Mouse (Mus musculus): ENCODE measurements at regions not wholly inside any gene's neighbourhood (a gene's known extent, or its start where the extent isn't known, plus 50 kb on each side); places are given as distances from the start of the nearest gene placed in this dataset.

DNA sequence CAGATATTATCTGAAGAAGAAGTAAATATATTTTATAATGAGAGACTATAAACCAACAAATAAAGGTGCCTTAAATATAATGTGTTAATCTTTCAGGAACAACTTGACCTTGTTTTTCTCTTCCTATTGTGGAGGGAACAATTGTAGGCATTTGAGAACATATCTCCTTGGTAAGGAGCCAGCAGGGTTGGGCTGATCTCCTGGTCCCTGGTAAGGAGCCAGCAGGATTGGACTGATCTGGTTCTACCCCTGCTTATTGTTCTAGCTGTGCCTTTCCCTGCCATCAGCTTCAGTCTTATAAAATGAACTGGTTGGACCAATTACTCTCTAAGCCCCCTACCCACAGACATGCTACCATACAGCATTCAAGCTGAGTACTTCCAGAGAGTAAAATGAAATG, 187.7 kb upstream of the Gria1 start:
- no peak for ATAC-seq (ENCODE audit: insufficient read depth, low FRiP score, low TSS enrichment)
- Histone ChIP-seq H3K27me3 (ENCODE audit: control insufficient read depth, insufficient read depth, low read length) (no peaks in the 10 kb centered on the region), H3K27ac (ENCODE audit: low read depth, low read length) (no peak overlapping the region), H3K4me2 (ENCODE audit: low read depth) (no peak overlapping the region), H3K4me3 (ENCODE audit: low read depth, low read length) (no peak overlapping the region), H3K9me3 (ENCODE audit: control insufficient read depth, low read length) (no peaks in the 10 kb centered on the region), H3K9ac (ENCODE audit: low read length) (no peak overlapping the region), H3K36me3 (ENCODE audit: control insufficient read depth, insufficient read depth, low read length) (no peaks in the 10 kb centered on the region), H3K4me1 (ENCODE audit: control insufficient read depth, insufficient read depth, low read length) (no peaks in the 10 kb centered on the region)
- DNase-seq (ENCODE audit: low spot score) = no peak

DNA sequence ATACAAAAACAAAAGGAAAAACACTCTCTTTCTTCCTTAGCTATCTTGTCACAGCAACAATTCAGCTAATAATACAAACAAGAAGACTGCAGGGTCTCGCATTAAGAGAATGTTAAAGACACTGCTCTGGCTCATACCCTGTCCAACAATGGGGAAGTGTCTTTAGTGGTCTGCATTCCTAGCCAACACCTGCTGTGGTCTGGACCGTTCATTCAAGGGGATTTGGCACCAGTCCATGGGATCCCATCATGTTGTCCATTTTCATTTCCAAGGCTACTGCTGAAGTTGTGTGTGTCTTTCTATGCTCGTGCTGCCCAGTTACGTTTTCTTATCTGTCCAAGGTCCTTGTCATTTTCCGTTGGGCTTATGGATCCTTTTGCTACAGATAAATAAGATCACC, 183.7 kb upstream of the Gria1 start:
- ATAC-seq (ENCODE audit: insufficient read depth, low FRiP score, low TSS enrichment) = no peak
- Histone ChIP-seq H3K4me3 (ENCODE audit: low read depth, low read length) (no peak overlapping the region), H3K9ac (ENCODE audit: low read length) (no peak overlapping the region), H3K4me2 (ENCODE audit: low read depth) (no peak overlapping the region), H3K36me3 (ENCODE audit: control insufficient read depth, insufficient read depth, low read length) (no peaks in the 10 kb centered on the region), H3K27ac (ENCODE audit: low read depth, low read length) (no peak overlapping the region), H3K4me1 (ENCODE audit: control insufficient read depth, insufficient read depth, low read length) (no peaks in the 10 kb centered on the region), H3K27me3 (ENCODE audit: control insufficient read depth, insufficient read depth, low read length) (no peaks in the 10 kb centered on the region), H3K9me3 (ENCODE audit: control insufficient read depth, low read length) (no peaks in the 10 kb centered on the region)
- WGBS = 87% methylated on average over 5 of the region's 5 CpGs
- no peak for DNase-seq (ENCODE audit: low spot score)

DNA sequence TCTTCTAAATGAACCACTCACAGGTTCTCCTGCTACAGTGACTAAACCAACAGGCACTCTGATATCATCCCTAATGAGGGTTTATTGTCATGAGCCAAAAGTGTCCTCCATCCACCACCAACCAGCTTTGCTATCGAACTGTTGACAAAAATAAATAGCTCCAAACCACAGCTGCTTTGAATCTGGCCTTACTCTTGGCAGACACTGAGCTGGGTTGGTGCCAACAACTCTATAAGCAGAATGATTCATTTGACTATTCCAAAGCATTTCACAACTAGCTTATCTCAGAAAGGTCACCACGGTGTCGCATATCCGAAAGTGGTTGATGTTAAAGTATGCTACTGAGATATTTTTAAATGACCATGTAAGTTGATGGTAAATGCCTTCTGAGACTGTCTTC, 148.5 kb upstream of the Gria1 start:
- Histone ChIP-seq H3K4me3 (ENCODE audit: low read depth, low read length) (no peak overlapping the region), H3K36me3 (ENCODE audit: control insufficient read depth, insufficient read depth, low read length) (no peaks in the 10 kb centered on the region), H3K4me2 (ENCODE audit: low read depth) (no peak overlapping the region), H3K27me3 (ENCODE audit: control insufficient read depth, insufficient read depth, low read length) (no peaks in the 10 kb centered on the region), H3K9me3 (ENCODE audit: control insufficient read depth, low read length) (no peaks in the 10 kb centered on the region), H3K9ac (ENCODE audit: low read length) (no peak overlapping the region), H3K4me1 (ENCODE audit: control insufficient read depth, insufficient read depth, low read length) (no peaks in the 10 kb centered on the region), H3K27ac (ENCODE audit: low read depth, low read length) (no peak overlapping the region)
- WGBS = 90% methylated on average over 4 of the region's 4 CpGs
- DNase-seq (ENCODE audit: low spot score) (no peak), ATAC-seq (ENCODE audit: insufficient read depth, low FRiP score, low TSS enrichment) (no peak)

DNA sequence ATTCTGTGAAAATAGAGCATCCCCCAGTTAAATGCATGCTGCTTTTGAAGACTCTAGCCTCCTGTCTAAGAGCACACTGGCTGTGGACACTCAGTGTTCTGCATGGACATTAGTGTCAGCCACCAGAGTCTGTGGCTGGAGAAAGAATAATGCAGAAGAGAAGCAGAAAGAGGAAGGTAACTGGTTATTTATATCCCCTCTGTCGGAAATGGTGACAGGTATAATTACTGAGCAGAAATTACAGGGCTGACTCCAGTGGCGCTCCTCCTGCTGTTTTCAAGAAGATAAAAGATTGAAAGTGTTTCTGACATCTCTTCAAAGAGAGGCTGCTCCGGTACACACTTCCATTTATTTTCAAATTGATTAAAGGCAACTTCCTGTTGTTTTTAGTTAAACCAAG, 139.5 kb upstream of the Gria1 start:
- H3K4me3 ChIP-seq (ENCODE audit: low read depth, low read length) = no peak overlapping the region
- no peaks in the 10 kb centered on the region for H3K4me1 ChIP-seq (ENCODE audit: control insufficient read depth, insufficient read depth, low read length)
- H3K27ac ChIP-seq (ENCODE audit: low read depth, low read length) = no peak overlapping the region
- H3K36me3 ChIP-seq (ENCODE audit: control insufficient read depth, insufficient read depth, low read length) = no peaks in the 10 kb centered on the region
- ATAC-seq (ENCODE audit: insufficient read depth, low FRiP score, low TSS enrichment) = no peak
- 45% methylated on average over 3 of the region's 3 CpGs for WGBS
- no peak overlapping the region for H3K9ac ChIP-seq (ENCODE audit: low read length)
- H3K4me2 ChIP-seq (ENCODE audit: low read depth) = no peak overlapping the region
- no peaks in the 10 kb centered on the region for H3K9me3 ChIP-seq (ENCODE audit: control insufficient read depth, low read length)
- H3K27me3 ChIP-seq (ENCODE audit: control insufficient read depth, insufficient read depth, low read length) = no peaks in the 10 kb centered on the region
- DNase-seq (ENCODE audit: low spot score) = no peak

DNA sequence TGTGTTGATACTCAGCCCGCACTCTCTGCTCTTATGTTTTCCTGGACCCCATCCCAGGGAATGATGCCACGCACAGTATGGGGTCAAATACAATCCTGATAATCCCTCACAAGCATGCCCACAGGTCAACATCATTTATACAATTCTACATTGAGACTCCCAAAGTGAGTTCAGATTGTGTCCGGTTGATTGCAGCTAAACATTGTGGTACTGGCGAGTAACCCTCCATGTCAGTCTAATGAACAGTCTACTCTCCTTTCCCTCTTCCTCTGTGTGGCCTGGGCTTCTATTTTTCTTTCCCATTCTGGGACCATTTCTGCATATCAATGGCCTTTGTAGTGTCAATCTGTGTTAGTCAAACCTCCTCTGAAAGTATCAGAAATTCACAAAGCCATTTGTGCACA, 112.6 kb upstream of the Gria1 start:
- Histone ChIP-seq H3K27ac (ENCODE audit: low read depth, low read length) (no peak overlapping the region), H3K36me3 (ENCODE audit: control insufficient read depth, insufficient read depth, low read length) (no peaks in the 10 kb centered on the region), H3K27me3 (ENCODE audit: control insufficient read depth, insufficient read depth, low read length) (no peaks in the 10 kb centered on the region), H3K4me2 (ENCODE audit: low read depth) (no peak overlapping the region), H3K4me3 (ENCODE audit: low read depth, low read length) (no peak overlapping the region), H3K9me3 (ENCODE audit: control insufficient read depth, low read length) (no peaks in the 10 kb centered on the region), H3K4me1 (ENCODE audit: control insufficient read depth, insufficient read depth, low read length) (no peaks in the 10 kb centered on the region), H3K9ac (ENCODE audit: low read length) (no peak overlapping the region)
- DNase-seq (ENCODE audit: low spot score) = no peak
- no peak for ATAC-seq (ENCODE audit: insufficient read depth, low FRiP score, low TSS enrichment)
- 61% methylated on average over 4 of the region's 4 CpGs for WGBS

DNA sequence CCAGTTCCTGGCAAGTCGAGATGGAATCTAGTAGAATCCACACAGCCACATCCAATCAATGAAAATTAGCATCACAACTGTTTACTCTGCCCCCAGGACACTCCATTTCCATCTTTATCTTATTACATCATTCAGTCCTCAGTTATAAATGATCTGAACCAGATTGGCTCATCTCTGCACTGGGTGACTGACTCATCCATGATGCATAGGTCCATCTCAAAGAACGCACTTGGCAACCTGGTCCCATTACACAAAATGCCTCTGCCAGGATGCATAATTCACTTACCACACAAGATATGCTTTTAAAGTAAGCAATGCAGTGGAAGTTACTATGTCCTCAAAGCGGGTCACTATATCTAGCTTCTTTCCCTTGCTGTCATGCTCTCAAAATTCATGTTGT, 110.0 kb upstream of the Gria1 start:
- no peak overlapping the region for H3K9ac ChIP-seq (ENCODE audit: low read length)
- DNase-seq (ENCODE audit: low spot score) (no peak), ATAC-seq (ENCODE audit: insufficient read depth, low FRiP score, low TSS enrichment) (no peak)
- H3K27me3 ChIP-seq (ENCODE audit: control insufficient read depth, insufficient read depth, low read length) = no peaks in the 10 kb centered on the region
- no peaks in the 10 kb centered on the region for H3K36me3 ChIP-seq (ENCODE audit: control insufficient read depth, insufficient read depth, low read length)
- no peak overlapping the region for H3K4me3 ChIP-seq (ENCODE audit: low read depth, low read length)
- no peak overlapping the region for H3K4me2 ChIP-seq (ENCODE audit: low read depth)
- H3K27ac ChIP-seq (ENCODE audit: low read depth, low read length) = no peak overlapping the region
- H3K9me3 ChIP-seq (ENCODE audit: control insufficient read depth, low read length) = no peaks in the 10 kb centered on the region
- H3K4me1 ChIP-seq (ENCODE audit: control insufficient read depth, insufficient read depth, low read length) = no peaks in the 10 kb centered on the region
- WGBS = 87% methylated on average over 3 of the region's 3 CpGs

DNA sequence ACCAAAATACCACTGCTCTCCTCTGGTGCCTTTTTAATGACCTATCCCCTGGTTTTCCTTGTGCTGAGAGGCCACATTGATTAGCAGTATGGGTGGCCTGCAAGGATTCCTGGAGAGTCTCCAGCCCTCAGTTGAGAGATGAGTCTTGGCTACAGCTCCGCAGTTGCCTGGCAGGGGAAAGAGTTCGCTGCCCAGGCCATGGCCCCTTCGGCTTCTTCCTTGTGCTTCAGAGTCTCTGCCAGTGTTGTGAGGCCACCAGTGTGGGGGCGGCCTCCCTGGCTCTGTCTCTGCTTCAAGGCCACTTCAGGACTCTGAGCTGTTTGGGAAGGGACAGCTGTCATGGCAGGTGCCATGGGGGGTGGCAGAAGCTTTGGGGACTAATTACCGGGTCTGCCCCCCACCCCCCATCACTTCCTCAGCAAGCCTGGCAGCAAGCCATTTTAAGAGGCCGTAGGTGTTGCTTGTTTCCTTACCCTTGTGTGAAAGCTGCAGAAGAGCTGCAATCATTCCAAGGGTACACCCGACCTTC, 85.8 kb upstream of the Gria1 start:
- Histone ChIP-seq H3K9ac (ENCODE audit: low read length) (no peak overlapping the region), H3K9me3 (ENCODE audit: control insufficient read depth, low read length) (no peaks in the 10 kb centered on the region), H3K27ac (ENCODE audit: low read depth, low read length) (no peak overlapping the region), H3K4me3 (ENCODE audit: low read depth, low read length) (no peak overlapping the region), H3K4me2 (ENCODE audit: low read depth) (no peak overlapping the region), H3K36me3 (ENCODE audit: control insufficient read depth, insufficient read depth, low read length) (no peaks in the 10 kb centered on the region), H3K27me3 (ENCODE audit: control insufficient read depth, insufficient read depth, low read length) (no peaks in the 10 kb centered on the region), H3K4me1 (ENCODE audit: control insufficient read depth, insufficient read depth, low read length) (no peaks in the 10 kb centered on the region)
- DNase-seq (ENCODE audit: low spot score) (no peak), ATAC-seq (ENCODE audit: insufficient read depth, low FRiP score, low TSS enrichment) (no peak)
- 86% methylated on average over 7 of the region's 7 CpGs for WGBS

DNA sequence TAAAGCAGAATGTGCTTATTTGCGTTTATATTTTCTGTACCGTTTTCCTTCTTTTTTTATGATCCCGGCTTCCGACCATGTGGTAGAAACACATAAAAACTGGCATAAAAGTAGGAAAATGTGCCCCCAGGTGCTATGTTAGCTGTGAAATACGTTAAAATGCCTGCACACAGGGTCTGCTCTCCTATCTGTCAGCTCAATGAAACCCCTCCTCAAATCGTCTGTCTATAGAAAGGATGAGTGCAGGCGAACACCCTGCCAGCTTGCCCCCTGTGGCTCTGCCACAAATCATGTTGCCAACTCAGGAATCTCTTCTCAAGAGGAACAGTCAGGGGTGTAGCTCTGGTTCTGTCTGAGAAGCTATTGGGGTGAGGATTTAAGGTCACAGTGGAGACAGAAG, 78.4 kb upstream of the Gria1 start:
- Histone ChIP-seq H3K27me3 (ENCODE audit: control insufficient read depth, insufficient read depth, low read length) (no peaks in the 10 kb centered on the region), H3K9me3 (ENCODE audit: control insufficient read depth, low read length) (no peaks in the 10 kb centered on the region), H3K36me3 (ENCODE audit: control insufficient read depth, insufficient read depth, low read length) (no peaks in the 10 kb centered on the region), H3K27ac (ENCODE audit: low read depth, low read length) (no peak overlapping the region), H3K4me3 (ENCODE audit: low read depth, low read length) (no peak overlapping the region), H3K4me1 (ENCODE audit: control insufficient read depth, insufficient read depth, low read length) (no peaks in the 10 kb centered on the region), H3K9ac (ENCODE audit: low read length) (no peak overlapping the region), H3K4me2 (ENCODE audit: low read depth) (no peak overlapping the region)
- no peak for ATAC-seq (ENCODE audit: insufficient read depth, low FRiP score, low TSS enrichment)
- DNase-seq (ENCODE audit: low spot score) = no peak
- WGBS = 57% methylated on average over 7 of the region's 7 CpGs

DNA sequence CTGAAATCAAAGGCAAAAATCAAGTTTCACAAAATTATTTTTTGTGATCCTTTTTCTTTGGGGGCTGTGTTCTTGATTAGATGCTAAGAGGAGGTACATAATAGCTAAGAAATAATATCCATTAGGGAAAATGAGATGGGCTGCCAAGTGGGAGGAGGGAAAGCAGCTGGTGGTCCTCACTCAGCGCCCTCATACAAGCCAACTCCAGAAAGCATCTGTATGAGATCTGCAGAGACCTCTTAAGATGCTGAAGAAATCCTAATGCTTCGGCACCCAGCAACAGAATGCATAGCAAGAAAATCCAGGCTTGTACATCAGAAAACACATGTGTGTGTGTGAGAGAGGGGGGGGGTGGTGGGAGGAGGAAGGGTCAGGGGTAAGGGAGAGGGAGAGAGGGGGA, 58.8 kb upstream of the Gria1 start:
- Histone ChIP-seq H3K27ac (ENCODE audit: low read depth, low read length) (no peak overlapping the region), H3K9ac (ENCODE audit: low read length) (no peak overlapping the region), H3K4me3 (ENCODE audit: low read depth, low read length) (no peak overlapping the region), H3K4me1 (ENCODE audit: control insufficient read depth, insufficient read depth, low read length) (no peaks in the 10 kb centered on the region), H3K36me3 (ENCODE audit: control insufficient read depth, insufficient read depth, low read length) (no peaks in the 10 kb centered on the region), H3K9me3 (ENCODE audit: control insufficient read depth, low read length) (no peaks in the 10 kb centered on the region), H3K4me2 (ENCODE audit: low read depth) (no peak overlapping the region), H3K27me3 (ENCODE audit: control insufficient read depth, insufficient read depth, low read length) (no peaks in the 10 kb centered on the region)
- 84% methylated on average over 2 of the region's 2 CpGs for WGBS
- no peak for ATAC-seq (ENCODE audit: insufficient read depth, low FRiP score, low TSS enrichment)
- DNase-seq (ENCODE audit: low spot score) = no peak

Measured in neural tube, embryonic 11.5 days (tissue).